Mouse (Mus musculus): Measurements from ENCODE around the gene Ptpn12.

Gene Ptpn12

GRCm38 (mm10) chr5:21030226-21030625, 25.5 kb downstream of the Ptpn12 start:
- CTCF ChIA-PET: no interaction called here

- CTCF ChIA-PET: interaction anchor here (0.7 kb wide), 1 partner anchor 12 kb away, joined by 3 read pairs; no protein-coding TSS in a partner anchor
Observed at GRCm38 (mm10) chr5:21017075-21017474, 38.6 kb downstream of the Ptpn12 start.

- CTCF ChIA-PET: interaction anchor here (0.6 kb wide), 1 partner anchor 142 kb away, joined by 11 read pairs; no protein-coding TSS in a partner anchor
Observed at GRCm38 (mm10) chr5:21010908-21011307, 44.8 kb downstream of the Ptpn12 start.

GRCm38 (mm10) chr5:21002723-21003122, 53.0 kb downstream of the Ptpn12 start:
- CTCF ChIA-PET: no interaction called here

- CTCF ChIA-PET: no interaction called here
Observed at GRCm38 (mm10) chr5:21001622-21002315, 53.9 kb downstream of the Ptpn12 start.

GRCm38 (mm10) chr5:20998427-20998826, 57.3 kb downstream of the Ptpn12 start:
- CTCF ChIA-PET: no interaction called here

GRCm38 (mm10) chr5:20997555-20997954, 58.2 kb downstream of the Ptpn12 start:
- CTCF ChIA-PET: no interaction called here

- CTCF ChIA-PET: no interaction called here
Observed at GRCm38 (mm10) chr5:20990062-20990809, 65.5 kb downstream of the Ptpn12 start.

GRCm38 (mm10) chr5:20986271-20986670, 69.4 kb downstream of the Ptpn12 start:
- CTCF ChIA-PET: no interaction called here

GRCm38 (mm10) chr5:20983505-20983904, 72.2 kb downstream of the Ptpn12 start:
- CTCF ChIA-PET: interaction anchor here (0.6 kb wide), 1 partner anchor 14 kb away, joined by 3 read pairs; no protein-coding TSS in a partner anchor

- CTCF ChIA-PET: interaction anchor here (1.0 kb wide), 1 partner anchor 61 kb away, joined by 3 read pairs; no protein-coding TSS in a partner anchor
Observed at GRCm38 (mm10) chr5:20974690-20975089, 81.0 kb downstream of the Ptpn12 start.

- CTCF ChIA-PET: interaction anchor here (1.0 to 1.1 kb wide), 2 partner anchors 38 to 60 kb away, joined by 3 to 8 read pairs; no protein-coding TSS in a partner anchor
Observed at GRCm38 (mm10) chr5:20973999-20974398, 81.7 kb downstream of the Ptpn12 start.

- CTCF ChIA-PET: interaction anchor here (0.6 to 1.1 kb wide), 2 partner anchors 37 to 473 kb away, joined by 4 to 8 read pairs; no protein-coding TSS in a partner anchor
Observed at GRCm38 (mm10) chr5:20973069-20973468, 82.6 kb downstream of the Ptpn12 start.

- CTCF ChIA-PET: interaction anchor here (0.7 kb wide), 1 partner anchor 15 kb away, joined by 3 read pairs; no protein-coding TSS in a partner anchor
Observed at GRCm38 (mm10) chr5:20968963-20969362, 86.7 kb downstream of the Ptpn12 start.

GRCm38 (mm10) chr5:20968493-20968892, 87.2 kb downstream of the Ptpn12 start:
- CTCF ChIA-PET: interaction anchor here (0.7 kb wide), 1 partner anchor 15 kb away, joined by 3 read pairs; no protein-coding TSS in a partner anchor

GRCm38 (mm10) chr5:20967942-20968341, 87.8 kb downstream of the Ptpn12 start:
- CTCF ChIA-PET: no interaction called here

- CTCF ChIA-PET: no interaction called here
Observed at GRCm38 (mm10) chr5:20964446-20964845, 91.3 kb downstream of the Ptpn12 start.

GRCm38 (mm10) chr5:20963295-20963694, 92.4 kb downstream of the Ptpn12 start:
- CTCF ChIA-PET: no interaction called here

- CTCF ChIA-PET: no interaction called here
Observed at GRCm38 (mm10) chr5:20960927-20961326, 94.8 kb downstream of the Ptpn12 start.

- CTCF ChIA-PET: no interaction called here
Observed at GRCm38 (mm10) chr5:20956298-20956697, 99.4 kb downstream of the Ptpn12 start, which contains the start of gene Rsbn1l. TSS of gene Rsbn1l (minus strand) at chr5:20956398.

- CTCF ChIA-PET: interaction anchor here (1.0 kb wide), 1 partner anchor 176 kb away, joined by 3 read pairs; no protein-coding TSS in a partner anchor
Observed at GRCm38 (mm10) chr5:20955114-20955835, 100.4 kb downstream of the Ptpn12 start.

Measured in spleen, embryonic (tissue).